Mouse (Mus musculus) heart, postnatal 0 days (tissue): ENCODE data around the gene Yipf2. TPM values are rescaled to one million over a fixed set of nuclear protein-coding genes. Genes with fewer than 3 reads are reported as not detected.
A peak's percentile ranks its signal among the peaks of the same experiment; 100 is the strongest.
"Not testable (repeated sequence)": the region's sequence is repeated elsewhere in the genome, so short reads cannot be mapped to it uniquely, and the experiment has no call there.

ENCODE experiments used
- ATAC-seq: fragments of 200-750 bp; cut with Nextera tagmentation; 2 replicates; pipeline ENCODE4 v1.8.0; 2017; ENCODE audit warnings: low read depth, moderate number of reproducible peaks, moderate library complexity; ENCODE audit not compliant: insufficient read depth
- DNase-seq: peaks from one replicate; pipeline ENCODE4 v3.0.0-alpha.2; 2016; ENCODE audit warnings: low spot score
- H3K27ac ChIP-seq: fragments of 300-500 bp; sonication (generic); 2 replicates; pipeline ENCODE4 v1.5.1; 2014; ENCODE audit warnings: low read depth, mild to moderate bottlenecking
- H3K27me3 ChIP-seq: fragments of 300-500 bp; sonication (generic); 2 replicates; pipeline ENCODE4 v1.6.1; 2014; ENCODE audit warnings: low read length, mixed read lengths; ENCODE audit not compliant: control insufficient read depth, insufficient read depth
- H3K36me3 ChIP-seq: fragments of 300-500 bp; sonication (generic); replicated peaks from 2 replicates; pipeline ENCODE4 v1.6.1; 2014; ENCODE audit warnings: low read length, mixed read lengths; ENCODE audit not compliant: control insufficient read depth, insufficient read depth
- H3K4me1 ChIP-seq: fragments of 300-500 bp; sonication (generic); 2 replicates; pipeline ENCODE4 v1.6.1; 2014; ENCODE audit warnings: antibody characterized with exemption; ENCODE audit not compliant: control insufficient read depth, insufficient read depth
- H3K4me2 ChIP-seq: fragments of 300-500 bp; sonication (generic); 2 replicates; pipeline ENCODE4 v1.6.1; 2014; ENCODE audit warnings: low read depth, mild to moderate bottlenecking, low read length, moderate library complexity
- H3K4me3 ChIP-seq: fragments of 300-500 bp; sonication (generic); 2 replicates; pipeline ENCODE4 v1.5.1; 2014; ENCODE audit warnings: low read depth, low read length
- H3K9ac ChIP-seq: fragments of 300-500 bp; sonication (generic); replicated peaks from 2 replicates; pipeline ENCODE4 v1.6.1; 2014; ENCODE audit warnings: low read depth, low read length, mixed read lengths
- H3K9me3 ChIP-seq: fragments of 300-500 bp; sonication (generic); replicated peaks from 2 replicates; pipeline ENCODE4 v1.6.1; 2016; ENCODE audit warnings: low read length; ENCODE audit not compliant: control insufficient read depth
- CTCF ChIP-seq: IDR thresholded peaks from 2 replicates; pipeline ENCODE4 v1.5.1; 2016; ENCODE audit warnings: antibody characterized with exemption, control low read depth, low read depth
- EP300 ChIP-seq: IDR thresholded peaks from 2 replicates; pipeline ENCODE4 v1.6.1; 2016; ENCODE audit warnings: antibody characterized with exemption, low read depth
- WGBS: fragments of 180-500 bp; shearing (Covaris S2); extraction: QIAGEN DNeasy Blood & Tissue Kit; methylation state at CpG from one replicate; pipeline ENCODE4 v1.1.7; 2014; 5-methylcytosine and 5-hydroxymethylcytosine counted together
- microRNA counts: library from miRNA; unstranded; fragments of <30 nt; microRNA quantifications from one replicate; lab custom pipeline; 2015
- microRNA-seq: library from miRNA; unstranded; fragments of <30 nt; microRNA quantifications from one replicate; pipeline ENCODE4, GENCODE M21; 2016
- polyA plus RNA-seq: library from polyadenylated mRNA; unstranded; fragments of >200 nt; fragmentation: Nextera tagmentation; extraction: Ambion mirVana; gene quantifications from 2 replicates; pipeline ENCODE4 v1.2.1, GENCODE M21; 2015
- total RNA-seq: library from RNA; depleted of rRNA; stranded (reverse); fragments of >200 nt; gene quantifications from 2 replicates; pipeline ENCODE4 v1.2.3, GENCODE M21; 2014; ENCODE audit warnings: low replicate concordance; rRNA removed

The Yipf2 gene
- total and polyA plus RNA-seq, 2 experiments from 2014 or later = 9.1 to 17.6 TPM

- Histone ChIP-seq H3K9ac (peak overlapping the region; percentile 37), H3K9me3 (no peaks in the 10 kb centered on the region), H3K4me1 (peaks cover 7% of the 10 kb centered on the region), H3K4me2 (peak overlapping the region; percentile 73), H3K27me3 (no peaks in the 10 kb centered on the region), H3K4me3 (peak overlapping the region; percentile 84), H3K36me3 (0 out of 2 replicates have a peak, but pooled peaks cover 6% of the 10 kb centered on the region), H3K27ac (peak overlapping the region; percentile 99)
- 1% methylated on average over 65 of the region's 67 CpGs for WGBS
- DNase-seq = peak; percentile 97
- TF ChIP-seq EP300 (peak; percentile 59; the same call in 1 of the 2 replicates), CTCF (peak; percentile 55)
- ATAC-seq = peak; percentile 91
These were observed 46.5 kb downstream of the Yipf2 start for GRCm38 (mm10) chr9:21545916-21546788.

DNA sequence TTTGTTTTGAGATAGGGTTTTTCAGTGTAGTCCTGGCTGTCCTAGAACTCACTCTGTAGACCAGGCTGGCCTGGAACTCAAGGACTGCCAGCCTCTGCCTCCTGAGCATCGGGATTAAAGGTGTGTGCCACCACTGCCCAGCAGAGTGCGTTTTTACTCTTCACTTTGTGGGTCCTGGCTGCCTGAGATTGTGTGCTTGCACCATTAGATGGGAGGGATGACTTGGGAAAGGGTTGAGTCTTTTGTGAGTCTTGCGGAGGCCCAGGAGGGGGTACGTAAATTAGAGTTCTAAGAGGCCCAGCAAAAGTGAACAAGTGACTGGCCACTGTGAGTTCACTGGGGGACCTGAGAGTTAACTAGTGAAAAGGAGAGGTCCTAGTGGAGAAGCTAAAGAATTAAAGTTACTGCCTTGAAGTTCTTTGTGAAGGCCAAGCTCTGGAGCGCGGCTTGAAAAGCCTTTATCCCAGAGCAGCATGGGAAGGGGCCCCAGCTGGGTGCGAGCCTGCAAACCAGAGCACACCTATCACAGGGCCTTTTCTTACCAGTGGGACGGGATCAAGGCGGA, 47.2 kb downstream of the Yipf2 start:
- H3K27ac ChIP-seq = peak overlapping the region; percentile 99
- DNase-seq = peak; percentile 35
- TF ChIP-seq EP300 (no peak), CTCF (no peak)
- peak; percentile 3; the same call in 1 of the 2 replicates for ATAC-seq
- peaks cover 7% of the 10 kb centered on the region for H3K4me1 ChIP-seq
- H3K9me3 ChIP-seq = no peaks in the 10 kb centered on the region
- H3K36me3 ChIP-seq = 0 out of 2 replicates have a peak, but pooled peaks cover 5% of the 10 kb centered on the region
- peak overlapping the region; percentile 73 for H3K4me2 ChIP-seq
- H3K9ac ChIP-seq = peak overlapping the region; percentile 37; the same call in 1 of the 2 replicates
- 20% methylated on average over 9 of the region's 9 CpGs for WGBS
- H3K4me3 ChIP-seq = peak overlapping the region; percentile 84
- H3K27me3 ChIP-seq = no peaks in the 10 kb centered on the region

- not testable (repeated sequence) for H3K36me3 ChIP-seq, H3K9me3 ChIP-seq, H3K4me3 ChIP-seq, H3K27ac ChIP-seq, H3K27me3 ChIP-seq, ATAC-seq, H3K4me1 ChIP-seq, H3K9ac ChIP-seq, DNase-seq, H3K4me2 ChIP-seq
- WGBS = 84% methylated on average over 2 of the region's 2 CpGs
These were observed 50.6 kb downstream of the Yipf2 start for GRCm38 (mm10) chr9:21542001-21542400.

DNA sequence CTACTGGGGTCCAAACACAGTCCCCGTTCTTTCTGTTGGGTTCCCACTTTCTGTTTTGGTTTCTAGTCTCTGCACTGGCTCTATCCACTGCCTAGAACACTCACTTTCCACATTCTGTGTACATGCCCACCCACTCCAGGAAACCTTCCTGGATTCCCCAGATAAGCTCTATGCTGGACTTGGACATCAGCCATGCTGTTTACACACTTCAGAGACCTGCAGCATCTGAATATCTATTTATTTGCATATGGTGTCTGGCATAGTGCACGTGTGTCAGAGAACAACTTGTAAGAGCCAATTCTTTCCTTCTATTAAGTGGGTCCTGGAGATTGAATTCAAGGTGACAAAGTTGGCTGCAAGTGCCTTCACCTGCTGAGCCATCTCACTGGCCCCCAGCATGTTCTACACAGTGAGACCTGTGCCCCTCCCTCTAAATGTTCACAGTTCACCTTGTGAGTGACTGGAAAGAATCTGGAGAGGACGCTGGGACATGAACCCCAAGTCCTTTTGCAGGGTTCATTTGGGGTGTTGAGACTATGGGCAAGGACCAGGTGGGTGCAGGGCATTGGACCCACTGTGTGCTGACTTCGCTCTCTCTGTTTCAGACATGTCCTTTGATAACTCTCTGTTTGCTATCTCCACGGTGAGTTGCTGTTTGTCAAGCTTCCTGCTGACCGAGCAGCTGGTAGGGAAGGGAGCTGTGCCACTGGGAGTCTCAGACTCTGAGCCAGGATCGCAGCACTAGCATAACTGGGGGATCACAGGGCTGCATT, 52.5 kb downstream of the Yipf2 start:
- TF ChIP-seq CTCF (no peak), EP300 (no peak)
- Histone ChIP-seq H3K4me2 (no peak overlapping the region), H3K4me1 (no peaks in the 10 kb centered on the region), H3K4me3 (no peak overlapping the region), H3K9me3 (no peaks in the 10 kb centered on the region), H3K9ac (no peak overlapping the region), H3K27ac (no peak overlapping the region), H3K36me3 (no peaks in the 10 kb centered on the region), H3K27me3 (no peaks in the 10 kb centered on the region)
- DNase-seq (no peak), ATAC-seq (no peak)
- 51% methylated on average over 7 of the region's 7 CpGs for WGBS

MicroRNA genes within 50 kb of the gene (microRNA counts, 519-probe panel; counts per million panel counts)
- not detected for microRNA mmu-miR-1946b (lab: Ali Mortazavi, UCI)

Small RNAs within 50 kb of the gene (microRNA-seq; reads per million reads assigned to microRNA genes)
- not detected for gene Mir1946b

Other genes starting within 250 kb of the Yipf2 start
- 34.7 and 37.3 TPM in 2 replicates for gene Ilf3, start 225.0 kb downstream of the Yipf2 start, total RNA-seq
- gene Ilf3, start 225.0 kb downstream of the Yipf2 start, polyA plus RNA-seq = 53.6 and 58.4 TPM in 2 replicates
- 34.3 and 39.7 TPM in 2 replicates for gene Qtrt1, start 181.0 kb downstream of the Yipf2 start, total RNA-seq
- 15.5 and 15.6 TPM in 2 replicates for gene Qtrt1, start 181.0 kb downstream of the Yipf2 start, polyA plus RNA-seq
- gene Dnm2, start 167.9 kb downstream of the Yipf2 start, total RNA-seq = 78.3 and 95.8 TPM in 2 replicates
- 56.8 and 61.1 TPM in 2 replicates for gene Dnm2, start 167.9 kb downstream of the Yipf2 start, polyA plus RNA-seq
- gene Tmed1, start 82.6 kb downstream of the Yipf2 start, total RNA-seq = 70.5 and 99.3 TPM in 2 replicates
- gene Tmed1, start 82.6 kb downstream of the Yipf2 start, polyA plus RNA-seq = 83.7 and 89.1 TPM in 2 replicates
- 0.15 and 3.3 TPM in 2 replicates for gene AB124611, start 66.7 kb downstream of the Yipf2 start, total RNA-seq
- gene AB124611, start 66.7 kb downstream of the Yipf2 start, polyA plus RNA-seq = 1.00 and 1.6 TPM in 2 replicates
- 49.5 and 78.3 TPM in 2 replicates for gene Carm1, start 45.9 kb downstream of the Yipf2 start, total RNA-seq
- 11.3 and 12.7 TPM in 2 replicates for gene Carm1, start 45.9 kb downstream of the Yipf2 start, polyA plus RNA-seq
- gene Timm29, start 106 bp downstream of the Yipf2 start, total RNA-seq = 33.4 and 44.6 TPM in 2 replicates
- gene Timm29, start 106 bp downstream of the Yipf2 start, polyA plus RNA-seq = 23.2 and 23.7 TPM in 2 replicates
- gene Smarca4, start 23.3 kb upstream of the Yipf2 start, total RNA-seq = 55.9 and 66.0 TPM in 2 replicates
- 22.2 and 22.9 TPM in 2 replicates for gene Smarca4, start 23.3 kb upstream of the Yipf2 start, polyA plus RNA-seq
- 36.8 and 42.9 TPM in 2 replicates for gene Ldlr, start 130.7 kb upstream of the Yipf2 start, total RNA-seq
- 8.0 and 10.9 TPM in 2 replicates for gene Ldlr, start 130.7 kb upstream of the Yipf2 start, polyA plus RNA-seq
- 22.3 and 76.0 TPM in 2 replicates for gene Spc24, start 167.5 kb upstream of the Yipf2 start, total RNA-seq
- 35.2 and 40.3 TPM in 2 replicates for gene Spc24, start 167.5 kb upstream of the Yipf2 start, polyA plus RNA-seq
- gene Kank2, start 205.9 kb upstream of the Yipf2 start, total RNA-seq = 78.5 and 92.4 TPM in 2 replicates
- gene Kank2, start 205.9 kb upstream of the Yipf2 start, polyA plus RNA-seq = 10.3 and 10.9 TPM in 2 replicates
- not detected in 2 replicates for gene Angptl8, start 242.7 kb upstream of the Yipf2 start, total RNA-seq
- gene Angptl8, start 242.7 kb upstream of the Yipf2 start, polyA plus RNA-seq = 0.55 and 0.69 TPM in 2 replicates